Mouse (Mus musculus): ENCODE data around the gene Rnase4.

DNA sequence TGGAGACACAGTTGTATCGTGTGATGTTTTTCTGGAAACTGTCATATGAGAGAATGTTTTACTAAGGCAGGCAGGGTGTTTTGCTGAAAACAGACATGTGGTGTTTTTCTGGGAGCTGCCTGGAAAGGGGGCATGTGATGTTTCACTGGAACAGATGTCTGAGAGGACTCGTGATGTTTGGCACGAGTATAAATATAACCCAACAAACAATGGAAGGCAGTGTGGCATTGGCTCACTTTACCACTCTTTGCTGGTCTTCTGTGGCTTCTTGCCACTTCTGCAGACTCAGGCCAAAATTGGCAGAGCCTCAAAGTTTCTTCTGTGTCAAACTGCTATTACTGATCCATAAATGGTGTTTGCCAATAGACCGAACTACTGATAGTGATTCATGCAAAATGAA lies 52.4 kb downstream of the Rnase4 start:
- no peak for TF ChIP-seq POLR2A (IDR thresholded peaks at IDR 0.05; ENCODE audit: low read depth, low read length)
- TF ChIP-seq CTCF (conservative IDR thresholded peaks at IDR 0.05; ENCODE audit: insufficient read depth, insufficient read length, low read depth, low read length) = no peak
